Mouse (Mus musculus) layer of hippocampus, adult 2 months (tissue): Measurements from ENCODE around the gene Ebf3. TPM values are rescaled to one million over a fixed set of nuclear protein-coding genes. Genes with fewer than 3 reads are reported as not detected.

Source experiments
- DNase-seq, 2 experiments: peaks; one replicate each; pipeline ENCODE4 v3.0.0; 2022; ENCODE audit warnings: low spot score in 2 of 2
- H3K27ac ChIP-seq: fragments of 200-600 bp; 2 replicates; pipeline ENCODE4 v1.8.1; 2022
- H3K4me3 ChIP-seq: fragments of 200-600 bp; 2 replicates; pipeline ENCODE4 v1.8.1; 2022; ENCODE audit warnings: mild to moderate bottlenecking
- CTCF ChIP-seq: fragments of 200-600 bp; conservative IDR thresholded peaks from 2 replicates; pipeline ENCODE4 v1.8.1; 2022; ENCODE audit warnings: antibody characterized with exemption, mild to moderate bottlenecking, moderate library complexity
- total RNA-seq, 2 experiments: library from RNA; stranded (reverse); gene quantifications; 2 replicates each; pipeline ENCODE4 v1.2.3; 2021

Ebf3 gene
- total RNA-seq, 2 experiments from 2014 or later = 0.66 to 1.3 TPM

DNA sequence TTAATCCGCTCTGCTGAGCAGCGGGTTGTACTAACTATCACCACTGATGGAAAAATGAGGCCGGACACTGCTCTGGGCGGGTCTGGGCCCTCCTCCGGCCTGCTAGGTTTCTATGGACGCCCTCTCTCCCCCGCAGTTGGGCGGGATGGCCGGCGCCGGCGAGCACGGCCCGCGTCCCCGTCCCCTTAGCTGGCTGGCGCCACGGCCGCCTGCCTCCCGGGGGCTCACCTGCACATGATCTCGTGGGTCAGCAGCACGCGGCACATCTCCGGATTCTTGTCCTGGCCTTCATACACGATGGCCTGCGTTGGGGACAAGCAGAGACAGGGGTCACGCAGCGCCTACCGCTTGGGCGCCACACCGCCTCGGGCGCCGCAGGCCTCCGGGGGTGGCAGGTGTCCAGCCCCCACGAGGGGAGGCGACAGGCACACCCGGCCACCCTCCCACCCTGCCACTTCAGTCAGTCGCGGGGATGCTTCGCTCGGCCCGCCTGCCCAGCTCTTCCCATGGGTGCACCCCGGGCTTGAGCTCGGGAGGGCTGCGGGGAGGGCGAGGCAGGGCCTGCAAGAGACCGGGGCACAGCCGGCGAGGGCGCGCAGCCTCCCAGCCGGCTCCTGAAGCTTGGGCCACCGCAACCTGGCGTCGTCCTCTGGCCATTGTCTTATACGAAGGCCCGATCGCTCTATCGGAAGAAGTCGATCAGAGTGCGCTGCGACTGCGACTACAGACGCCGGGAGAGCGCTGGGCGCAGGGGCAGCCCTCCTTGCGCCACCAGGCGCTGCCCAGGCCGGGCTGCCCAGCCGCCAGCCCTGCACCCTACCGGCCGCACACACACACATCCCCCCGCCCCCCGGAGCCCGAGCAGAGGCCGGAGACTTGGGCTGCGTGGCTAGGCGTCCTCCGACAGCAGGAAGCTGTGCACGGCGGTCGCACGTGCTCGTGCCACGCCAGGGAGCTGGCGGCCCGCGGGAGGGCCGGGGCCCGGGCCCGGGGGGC, 4.9 kb downstream of the Ebf3 start:
- Histone ChIP-seq H3K27ac (no peak overlapping the region), H3K4me3 (no peak overlapping the region)
- DNase-seq = no peak
- no peak for TF ChIP-seq CTCF

GRCm38 (mm10) chr7:137308061-137309060, 5.9 kb downstream of the Ebf3 start:
- TF ChIP-seq CTCF = no peak
- H3K27ac ChIP-seq = no peak overlapping the region
- DNase-seq = no peak
- H3K4me3 ChIP-seq = no peak overlapping the region

- H3K27ac ChIP-seq = no peak overlapping the region
- no peak for TF ChIP-seq CTCF
These were observed 7.1 kb downstream of the Ebf3 start for GRCm38 (mm10) chr7:137307131-137307530.

DNA sequence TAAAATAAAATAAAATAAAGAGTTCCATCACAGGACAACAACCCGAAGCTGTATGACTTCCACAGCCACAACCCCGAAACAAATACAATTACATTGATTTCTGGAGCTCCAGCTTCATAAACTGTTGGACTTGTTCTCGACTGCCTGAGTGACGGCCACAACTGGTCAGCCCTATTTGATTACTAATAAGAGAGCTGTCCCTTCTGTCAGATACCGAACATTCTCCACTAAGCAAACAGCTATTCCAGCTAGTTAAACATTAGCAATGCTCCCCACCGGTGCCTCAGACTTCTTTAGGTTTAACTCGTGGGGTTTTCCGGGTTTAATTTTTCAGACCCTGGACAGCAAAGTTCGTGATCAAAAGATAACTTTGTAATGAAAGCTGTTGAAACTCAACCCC, 8.1 kb downstream of the Ebf3 start:
- no peak overlapping the region for H3K4me3 ChIP-seq
- TF ChIP-seq CTCF = no peak
- no peak overlapping the region for H3K27ac ChIP-seq
- DNase-seq = no peak

More at GRCm38 (mm10) chr7:137307131-137307530, 7.1 kb downstream of the Ebf3 start:
- H3K4me3 ChIP-seq = no peak overlapping the region
- DNase-seq = no peak

DNA sequence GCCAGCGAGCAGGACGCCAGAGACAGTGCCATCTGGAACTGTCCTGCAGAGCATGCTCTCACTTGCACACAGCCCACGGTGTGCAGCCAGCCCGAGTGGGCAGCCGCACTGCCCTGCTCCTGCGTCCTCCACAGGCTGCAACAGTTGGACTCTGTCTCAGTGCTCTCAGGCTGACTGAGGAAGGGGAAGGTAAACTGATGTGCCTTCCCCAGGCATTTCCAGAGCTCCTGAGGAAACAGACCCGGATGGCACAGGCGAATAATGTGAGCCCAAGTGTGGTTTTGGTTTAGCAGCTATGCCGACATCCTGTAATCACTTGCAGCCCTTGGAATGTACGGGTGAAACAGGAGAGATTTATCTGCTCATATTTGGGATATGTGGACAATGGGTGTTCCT, 10.5 kb downstream of the Ebf3 start:
- no peak overlapping the region for H3K4me3 ChIP-seq
- H3K27ac ChIP-seq = no peak overlapping the region
- TF ChIP-seq CTCF = no peak
- no peak for DNase-seq

- TF ChIP-seq CTCF = no peak
- H3K27ac ChIP-seq = no peak overlapping the region
- DNase-seq = no peak
- H3K4me3 ChIP-seq = no peak overlapping the region
These were observed 11.1 kb downstream of the Ebf3 start for GRCm38 (mm10) chr7:137302961-137303775.

DNA sequence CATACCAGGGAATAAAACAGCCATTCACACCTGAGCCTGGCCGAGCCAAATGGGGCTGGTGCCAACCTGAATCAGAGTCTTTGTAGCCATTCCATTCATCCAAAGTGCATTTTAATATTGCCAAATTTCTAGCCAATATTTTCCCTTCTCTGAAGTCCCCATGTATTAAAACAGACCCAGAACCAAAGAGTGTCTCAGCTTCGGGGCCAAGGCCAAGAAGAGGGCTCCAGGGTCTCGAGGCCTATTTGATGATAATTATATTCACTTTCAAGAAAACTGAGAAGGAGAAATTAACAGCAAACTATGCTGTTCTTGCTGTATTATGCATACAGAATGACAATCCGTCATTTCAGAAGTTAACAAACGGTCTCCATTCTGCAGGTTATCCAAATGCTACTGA, 12.1 kb downstream of the Ebf3 start:
- Histone ChIP-seq H3K4me3 (no peak overlapping the region), H3K27ac (no peak overlapping the region)
- no peak for DNase-seq
- TF ChIP-seq CTCF = no peak

DNA sequence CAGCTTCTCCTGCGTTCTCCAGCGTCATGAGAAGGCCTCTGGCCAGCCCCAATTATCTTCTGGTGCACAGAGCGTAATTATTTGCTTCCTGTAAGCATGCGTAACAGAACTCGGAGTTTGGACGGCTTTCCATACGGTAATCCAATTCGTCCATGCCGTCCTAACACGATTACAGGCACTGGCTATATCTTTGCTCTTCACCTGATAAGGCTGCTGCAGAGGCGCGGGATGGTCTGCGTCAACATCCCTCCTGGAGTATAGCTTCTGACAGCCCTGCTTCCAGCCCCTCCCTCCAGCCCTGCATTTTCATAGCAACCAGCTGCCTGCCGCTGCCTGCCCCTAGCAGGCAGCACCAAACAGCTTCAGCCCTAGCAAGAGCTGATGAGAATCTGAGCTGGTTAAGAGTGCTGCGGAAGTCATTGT, 12.9 kb downstream of the Ebf3 start:
- no peak overlapping the region for H3K4me3 ChIP-seq
- no peak for DNase-seq
- TF ChIP-seq CTCF = no peak
- no peak overlapping the region for H3K27ac ChIP-seq

- no peak overlapping the region for H3K27ac ChIP-seq
- TF ChIP-seq CTCF = no peak
These were observed 13.4 kb downstream of the Ebf3 start for GRCm38 (mm10) chr7:137300826-137301225.

GRCm38 (mm10) chr7:137300169-137300568, 14.1 kb downstream of the Ebf3 start:
- Histone ChIP-seq H3K4me3 (no peak overlapping the region), H3K27ac (no peak overlapping the region)
- no peak for TF ChIP-seq CTCF
- DNase-seq = no peak

More at GRCm38 (mm10) chr7:137300826-137301225, 13.4 kb downstream of the Ebf3 start:
- H3K4me3 ChIP-seq = no peak overlapping the region
- DNase-seq = no peak

DNA sequence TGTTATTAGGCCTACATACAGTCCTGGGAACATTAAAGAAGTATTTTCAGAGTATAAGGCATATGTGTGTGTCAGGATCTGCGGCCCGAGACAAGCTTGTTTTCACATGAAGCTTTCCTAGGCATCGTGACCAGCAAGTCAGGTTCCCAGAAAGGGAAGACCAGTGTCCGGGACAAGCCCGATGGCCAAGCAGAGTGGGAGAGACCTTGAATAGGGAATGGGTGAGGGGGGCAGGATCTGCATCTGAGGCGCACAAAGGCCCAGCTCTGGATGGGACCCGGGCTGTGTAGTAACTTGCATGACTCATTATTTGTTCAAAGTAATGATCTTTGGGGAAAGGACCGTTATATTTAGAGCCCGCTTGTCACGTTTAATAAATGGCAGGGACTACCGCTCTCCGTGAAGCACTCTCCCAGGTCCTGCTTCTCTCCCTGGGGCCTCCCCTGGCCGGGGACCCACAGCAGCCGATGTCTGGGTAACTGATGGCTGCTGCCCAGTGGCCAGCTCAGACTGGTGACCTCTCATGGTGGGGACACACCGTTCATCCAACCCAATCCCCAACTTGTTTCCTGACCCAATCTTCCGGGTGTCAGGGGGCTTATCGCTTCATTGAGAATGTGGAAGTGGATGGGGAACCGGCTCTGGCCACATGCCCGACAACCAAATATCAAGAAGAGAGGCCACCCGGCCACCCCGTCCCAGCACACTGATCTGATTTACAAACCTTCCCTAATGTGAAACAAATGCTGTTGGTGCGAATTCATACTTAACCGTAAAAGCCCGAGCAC, 16.5 kb downstream of the Ebf3 start:
- TF ChIP-seq CTCF = no peak
- DNase-seq = no peak
- Histone ChIP-seq H3K27ac (no peak overlapping the region), H3K4me3 (no peak overlapping the region)
